Mouse (Mus musculus): ENCODE results near the gene Prkce. TPM values are rescaled to one million over a fixed set of nuclear protein-coding genes. Genes with fewer than 3 reads are reported as not detected.

The Prkce gene
- polyA plus RNA-seq, 1 experiment: 1.9 TPM

DNA sequence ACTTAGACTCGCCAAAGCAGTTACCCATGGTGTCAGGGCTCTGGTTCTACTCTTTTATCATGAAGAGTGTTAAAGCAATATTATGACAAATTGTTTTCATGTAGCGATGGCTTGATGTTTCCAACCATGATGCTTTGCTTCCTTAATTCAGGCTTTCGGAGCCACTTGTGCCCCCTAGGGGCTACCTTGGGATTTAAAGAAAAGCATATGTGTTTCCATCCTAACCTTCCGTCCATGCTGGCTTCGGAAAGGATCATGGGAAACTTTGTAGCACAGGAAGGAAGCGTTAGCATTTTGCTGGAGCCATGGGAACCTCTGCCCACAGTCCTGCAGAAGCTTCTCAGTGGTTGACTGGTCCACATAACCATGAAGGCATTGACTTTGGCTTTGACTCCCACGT is 351.0 kb downstream of the Prkce start:
- H3K27me3 ChIP-seq (ENCODE audit: control insufficient read depth, insufficient read depth, insufficient read length): no peaks in the 10 kb centered on the region
- no peaks in the 10 kb centered on the region for H3K79me2 ChIP-seq (ENCODE audit: control insufficient read depth, insufficient read depth)
- no peak overlapping the region for H3K4me2 ChIP-seq (ENCODE audit: low read depth)
- H3K36me3 ChIP-seq (ENCODE audit: control insufficient read depth, insufficient read depth): no peaks in the 10 kb centered on the region
- TF ChIP-seq CEBPB (IDR thresholded peaks at IDR 0.05; ENCODE audit: insufficient read depth, poor library complexity, severe bottlenecking): no peak
- no peak for TF ChIP-seq TCF12 (IDR thresholded peaks at IDR 0.05; ENCODE audit: insufficient read depth, poor library complexity, severe bottlenecking)
- TF ChIP-seq MYOG (IDR thresholded peaks at IDR 0.05; ENCODE audit: control insufficient read depth in 1 of 3, insufficient read depth in 1 of 3, insufficient read length in 2 of 3, low read depth in 2 of 3): no peak
- TF ChIP-seq MYOD1 (IDR thresholded peaks at IDR 0.05; ENCODE audit: control insufficient read depth in 1 of 3, insufficient read length in 2 of 3, low read depth in 2 of 3): no peak
- TF ChIP-seq E2F4 (IDR thresholded peaks at IDR 0.05; ENCODE audit: insufficient read depth): no peak
- no peak for TF ChIP-seq REST (IDR thresholded peaks at IDR 0.05; ENCODE audit: insufficient read depth, insufficient read length)
- TF ChIP-seq USF1 (IDR thresholded peaks at IDR 0.05; ENCODE audit: low read depth): no peak
- TF ChIP-seq SRF (IDR thresholded peaks at IDR 0.05; ENCODE audit: control insufficient read depth, insufficient read length, low read depth): no peak
- no peak for TF ChIP-seq POLR2AphosphoS2 (IDR thresholded peaks at IDR 0.05; ENCODE audit: insufficient read length, low read depth)
- TF ChIP-seq TCF3 (IDR thresholded peaks at IDR 0.05; ENCODE audit: insufficient read length, low read depth): no peak
- TF ChIP-seq POLR2A (IDR thresholded peaks at IDR 0.05; ENCODE audit: insufficient read length, low read depth): no peak
- H3K4me3 ChIP-seq: no peak overlapping the region
- H3ac ChIP-seq (ENCODE audit: control insufficient read depth, insufficient read length): no peak overlapping the region

DNA sequence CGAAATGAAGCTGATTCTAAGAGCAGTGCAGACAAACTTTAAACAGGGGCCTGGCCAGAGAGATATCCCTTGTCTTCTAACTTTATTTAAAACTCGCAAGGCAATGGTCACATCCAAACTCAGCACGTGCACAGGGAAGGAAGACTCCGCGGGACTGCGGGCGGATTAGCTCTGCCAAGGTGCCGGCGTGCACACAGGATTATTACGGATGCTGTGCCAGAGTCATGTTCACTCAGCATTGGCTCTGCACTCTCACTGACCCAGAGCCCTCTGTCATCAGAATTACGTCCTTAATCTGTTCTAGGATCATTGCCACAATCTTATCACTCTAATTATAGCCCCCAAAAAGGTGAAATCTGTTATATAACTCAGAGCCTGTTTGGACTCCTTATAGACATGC is 353.7 kb downstream of the Prkce start:
- no peak for TF ChIP-seq SRF (IDR thresholded peaks at IDR 0.05; ENCODE audit: control insufficient read depth, insufficient read length, low read depth)
- no peak for TF ChIP-seq TCF3 (IDR thresholded peaks at IDR 0.05; ENCODE audit: insufficient read length, low read depth)
- TF ChIP-seq MAX (IDR thresholded peaks at IDR 0.05; ENCODE audit: low read depth): no peak
- TF ChIP-seq TCF12 (IDR thresholded peaks at IDR 0.05; ENCODE audit: insufficient read depth, poor library complexity, severe bottlenecking): no peak
- no peak for TF ChIP-seq POLR2AphosphoS2 (IDR thresholded peaks at IDR 0.05; ENCODE audit: insufficient read length, low read depth)
- no peak for TF ChIP-seq MYOD1 (IDR thresholded peaks at IDR 0.05; ENCODE audit: control insufficient read depth in 1 of 3, insufficient read length in 2 of 3, low read depth in 2 of 3)
- no peak for TF ChIP-seq USF1 (IDR thresholded peaks at IDR 0.05; ENCODE audit: low read depth)
- H3ac ChIP-seq (ENCODE audit: control insufficient read depth, insufficient read length): no peak overlapping the region
- H3K4me3 ChIP-seq: no peak overlapping the region
- H3K36me3 ChIP-seq (ENCODE audit: control insufficient read depth, insufficient read depth): no peaks in the 10 kb centered on the region
- no peaks in the 10 kb centered on the region for H3K27me3 ChIP-seq (ENCODE audit: control insufficient read depth, insufficient read depth, insufficient read length)
- H3K4me2 ChIP-seq (ENCODE audit: low read depth): no peak overlapping the region
- no peaks in the 10 kb centered on the region for H3K79me2 ChIP-seq (ENCODE audit: control insufficient read depth, insufficient read depth)

DNA sequence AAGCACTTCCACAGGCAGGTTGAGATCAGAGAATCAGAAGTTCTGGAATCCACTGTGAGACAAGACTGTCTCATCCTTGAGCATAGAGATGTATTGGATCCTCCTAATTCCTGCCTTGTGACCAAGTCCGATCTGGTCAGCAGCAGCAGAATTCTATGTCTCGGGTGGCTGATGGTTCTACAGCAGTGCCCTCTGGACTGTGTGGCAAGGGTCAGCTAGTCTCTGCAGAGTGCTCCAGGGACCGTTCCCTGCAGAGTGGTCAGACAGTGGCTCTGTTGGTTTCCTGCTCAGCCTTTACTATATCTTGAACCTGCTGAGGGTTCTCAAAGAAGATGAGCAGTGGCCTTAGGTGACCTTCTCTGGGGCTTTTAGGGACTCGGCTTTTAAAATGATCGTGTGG is 355.1 kb downstream of the Prkce start:
- Histone ChIP-seq H3K4me3 (no peak overlapping the region), H3ac (ENCODE audit: control insufficient read depth, insufficient read length) (no peak overlapping the region), H3K36me3 (ENCODE audit: control insufficient read depth, insufficient read depth) (no peaks in the 10 kb centered on the region), H3K79me2 (ENCODE audit: control insufficient read depth, insufficient read depth) (no peaks in the 10 kb centered on the region), H3K27me3 (ENCODE audit: control insufficient read depth, insufficient read depth, insufficient read length) (no peaks in the 10 kb centered on the region), H3K4me2 (ENCODE audit: low read depth) (no peak overlapping the region)
- TF ChIP-seq POLR2A (IDR thresholded peaks at IDR 0.05; ENCODE audit: insufficient read length, low read depth) (no peak), CEBPB (IDR thresholded peaks at IDR 0.05; ENCODE audit: insufficient read depth, poor library complexity, severe bottlenecking) (no peak), SRF (IDR thresholded peaks at IDR 0.05; ENCODE audit: control insufficient read depth, insufficient read length, low read depth) (no peak), MYOG (IDR thresholded peaks at IDR 0.05; ENCODE audit: control insufficient read depth in 1 of 3, insufficient read depth in 1 of 3, insufficient read length in 2 of 3, low read depth in 2 of 3) (no peak), POLR2AphosphoS2 (IDR thresholded peaks at IDR 0.05; ENCODE audit: insufficient read length, low read depth) (no peak), MAX (IDR thresholded peaks at IDR 0.05; ENCODE audit: low read depth) (no peak), TCF12 (IDR thresholded peaks at IDR 0.05; ENCODE audit: insufficient read depth, poor library complexity, severe bottlenecking) (no peak), E2F4 (IDR thresholded peaks at IDR 0.05; ENCODE audit: insufficient read depth) (no peak), USF1 (IDR thresholded peaks at IDR 0.05; ENCODE audit: low read depth) (no peak), REST (IDR thresholded peaks at IDR 0.05; ENCODE audit: insufficient read depth, insufficient read length) (no peak), MYOD1 (IDR thresholded peaks at IDR 0.05; ENCODE audit: control insufficient read depth in 1 of 3, insufficient read length in 2 of 3, low read depth in 2 of 3) (no peak), TCF3 (IDR thresholded peaks at IDR 0.05; ENCODE audit: insufficient read length, low read depth) (no peak)

DNA sequence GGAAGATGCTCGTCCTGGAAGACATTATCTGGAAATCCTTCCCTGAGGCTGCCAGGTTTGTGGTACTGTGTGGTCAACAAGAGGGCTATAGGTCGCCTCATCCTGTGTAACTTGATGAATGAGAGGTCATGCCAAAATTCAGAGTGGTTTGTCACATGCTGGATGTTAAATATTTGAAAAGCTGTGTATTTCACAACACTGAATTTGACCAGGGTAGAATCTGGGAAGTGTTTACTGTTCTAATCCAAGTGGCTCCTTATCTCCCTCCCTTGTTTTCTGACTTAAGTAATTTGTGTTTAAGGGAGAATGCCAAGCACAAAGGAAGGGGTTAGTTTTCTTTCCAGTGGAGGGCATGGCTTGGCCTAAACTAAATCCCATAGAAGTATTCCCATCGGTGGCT is 355.8 kb downstream of the Prkce start:
- H3ac ChIP-seq (ENCODE audit: control insufficient read depth, insufficient read length): no peak overlapping the region
- H3K4me3 ChIP-seq: no peak overlapping the region
- no peak overlapping the region for H3K4me2 ChIP-seq (ENCODE audit: low read depth)
- H3K36me3 ChIP-seq (ENCODE audit: control insufficient read depth, insufficient read depth): no peaks in the 10 kb centered on the region
- H3K79me2 ChIP-seq (ENCODE audit: control insufficient read depth, insufficient read depth): no peaks in the 10 kb centered on the region
- no peaks in the 10 kb centered on the region for H3K27me3 ChIP-seq (ENCODE audit: control insufficient read depth, insufficient read depth, insufficient read length)
- TF ChIP-seq CEBPB (IDR thresholded peaks at IDR 0.05; ENCODE audit: insufficient read depth, poor library complexity, severe bottlenecking) (no peak), MYOD1 (IDR thresholded peaks at IDR 0.05; ENCODE audit: control insufficient read depth in 1 of 3, insufficient read length in 2 of 3, low read depth in 2 of 3) (no peak), MAX (IDR thresholded peaks at IDR 0.05; ENCODE audit: low read depth) (no peak), POLR2A (IDR thresholded peaks at IDR 0.05; ENCODE audit: insufficient read length, low read depth) (no peak), TCF12 (IDR thresholded peaks at IDR 0.05; ENCODE audit: insufficient read depth, poor library complexity, severe bottlenecking) (no peak), SRF (IDR thresholded peaks at IDR 0.05; ENCODE audit: control insufficient read depth, insufficient read length, low read depth) (no peak), TCF3 (IDR thresholded peaks at IDR 0.05; ENCODE audit: insufficient read length, low read depth) (no peak), MYOG (IDR thresholded peaks at IDR 0.05; ENCODE audit: control insufficient read depth in 1 of 3, insufficient read depth in 1 of 3, insufficient read length in 2 of 3, low read depth in 2 of 3) (no peak), POLR2AphosphoS2 (IDR thresholded peaks at IDR 0.05; ENCODE audit: insufficient read length, low read depth) (no peak), USF1 (IDR thresholded peaks at IDR 0.05; ENCODE audit: low read depth) (no peak), REST (IDR thresholded peaks at IDR 0.05; ENCODE audit: insufficient read depth, insufficient read length) (no peak), E2F4 (IDR thresholded peaks at IDR 0.05; ENCODE audit: insufficient read depth) (no peak)

DNA sequence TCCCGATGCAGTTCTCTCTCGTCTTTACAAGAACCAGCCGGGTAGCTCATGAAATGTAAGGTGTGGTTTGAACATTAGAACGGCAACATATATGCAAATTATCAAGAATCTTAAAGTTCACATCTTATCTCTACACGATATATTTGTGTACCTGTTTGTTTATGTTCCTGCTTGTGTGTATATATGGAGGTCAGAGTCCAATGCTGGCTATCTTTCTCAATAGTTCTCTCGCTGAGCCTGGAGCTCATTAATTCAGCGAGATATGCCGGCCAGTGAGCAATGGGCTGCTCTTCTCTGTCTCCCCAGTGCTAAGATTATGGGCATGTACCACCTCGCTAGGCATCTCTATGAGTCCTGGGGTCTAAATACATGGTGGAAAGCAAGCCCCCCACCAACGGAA is 356.3 kb downstream of the Prkce start:
- no peaks in the 10 kb centered on the region for H3K36me3 ChIP-seq (ENCODE audit: control insufficient read depth, insufficient read depth)
- H3K4me3 ChIP-seq: no peak overlapping the region
- no peak overlapping the region for H3ac ChIP-seq (ENCODE audit: control insufficient read depth, insufficient read length)
- H3K27me3 ChIP-seq (ENCODE audit: control insufficient read depth, insufficient read depth, insufficient read length): no peaks in the 10 kb centered on the region
- no peak overlapping the region for H3K4me2 ChIP-seq (ENCODE audit: low read depth)
- no peaks in the 10 kb centered on the region for H3K79me2 ChIP-seq (ENCODE audit: control insufficient read depth, insufficient read depth)
- TF ChIP-seq POLR2A (IDR thresholded peaks at IDR 0.05; ENCODE audit: insufficient read length, low read depth): no peak
- TF ChIP-seq E2F4 (IDR thresholded peaks at IDR 0.05; ENCODE audit: insufficient read depth): no peak
- TF ChIP-seq POLR2AphosphoS2 (IDR thresholded peaks at IDR 0.05; ENCODE audit: insufficient read length, low read depth): no peak
- no peak for TF ChIP-seq USF1 (IDR thresholded peaks at IDR 0.05; ENCODE audit: low read depth)
- TF ChIP-seq SRF (IDR thresholded peaks at IDR 0.05; ENCODE audit: control insufficient read depth, insufficient read length, low read depth): no peak
- no peak for TF ChIP-seq MAX (IDR thresholded peaks at IDR 0.05; ENCODE audit: low read depth)
